Mouse (Mus musculus): Measurements from ENCODE around the gene Tnpo2. TPM values are rescaled to one million over a fixed set of nuclear protein-coding genes. Genes with fewer than 3 reads are reported as not detected.
A peak's percentile ranks its signal among the peaks of the same experiment; 100 is the strongest.

The Tnpo2 gene
- polyA plus RNA-seq, 1 experiment, result 106 TPM

DNA sequence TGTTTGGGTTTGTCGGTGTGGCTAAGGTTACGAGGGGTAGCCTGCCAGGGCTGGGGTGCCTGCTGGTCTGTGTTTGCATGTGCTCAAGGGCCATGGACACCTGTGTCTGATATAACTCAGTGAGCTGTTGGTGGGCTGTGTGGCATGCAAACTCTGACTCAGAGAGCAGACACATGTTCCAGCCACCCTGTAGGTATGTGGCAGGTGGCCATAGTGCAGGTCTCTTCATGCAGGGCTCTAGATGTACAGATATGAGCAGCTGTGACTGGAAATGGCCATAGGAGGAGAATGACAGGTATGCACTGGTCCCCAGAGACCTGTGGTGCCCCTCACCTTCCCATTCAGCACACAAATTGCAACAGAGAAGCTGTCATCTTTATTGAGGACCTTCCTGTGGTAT lies 30.4 kb downstream of the Tnpo2 start:
- TF ChIP-seq POLR2A (IDR thresholded peaks at IDR 0.05; ENCODE audit: low read depth, low read length) (no peak), CTCF (IDR thresholded peaks at IDR 0.05; ENCODE audit: borderline replicate concordance, insufficient read depth, low read length) (no peak)
- H3K4me1 ChIP-seq (ENCODE audit: control insufficient read depth, insufficient read depth, low read length), result peaks cover 5% of the 10 kb centered on the region; the same call in 1 of the 2 replicates
- no peak overlapping the region for H3K27ac ChIP-seq (ENCODE audit: insufficient read depth, low read length)
- H3K4me3 ChIP-seq (ENCODE audit: insufficient read depth, low read length), result no peak overlapping the region

GRCm38 (mm10) chr8:85067982-85068381 lies 31.3 kb downstream of the Tnpo2 start, which contains the start of gene Gm5741:
TSS of gene Gm5741 (minus strand) at chr8:85067982.
- TF ChIP-seq POLR2A (IDR thresholded peaks at IDR 0.05; ENCODE audit: low read depth, low read length), result no peak
- TF ChIP-seq CTCF (IDR thresholded peaks at IDR 0.05; ENCODE audit: borderline replicate concordance, insufficient read depth, low read length), result no peak
- H3K4me3 ChIP-seq (ENCODE audit: insufficient read depth, low read length), result no peak within 1 kb of the TSS
- no peak within 1 kb of the TSS for H3K27ac ChIP-seq (ENCODE audit: insufficient read depth, low read length)
- H3K4me1 ChIP-seq (ENCODE audit: control insufficient read depth, insufficient read depth, low read length), result peaks cover 5% of the 10 kb centered on the region; the same call in 1 of the 2 replicates

- peaks cover 5% of the 10 kb centered on the region; the same call in 1 of the 2 replicates for H3K4me1 ChIP-seq (ENCODE audit: control insufficient read depth, insufficient read depth, low read length)
- H3K27ac ChIP-seq (ENCODE audit: insufficient read depth, low read length), result peak overlapping the region; percentile 96
- H3K4me3 ChIP-seq (ENCODE audit: insufficient read depth, low read length), result peak overlapping the region; percentile 85
- TF ChIP-seq CTCF (IDR thresholded peaks at IDR 0.05; ENCODE audit: borderline replicate concordance, insufficient read depth, low read length) (no peak), POLR2A (IDR thresholded peaks at IDR 0.05; ENCODE audit: low read depth, low read length) (no peak)
Observed at GRCm38 (mm10) chr8:85071041-85071440, 34.3 kb downstream of the Tnpo2 start.

GRCm38 (mm10) chr8:85071514-85072281 lies 35.0 kb downstream of the Tnpo2 start, which contains the start of gene Dhps:
TSS of gene Dhps (plus strand) at chr8:85071757.
- peak within 1 kb of the TSS; percentile 85 for H3K4me3 ChIP-seq (ENCODE audit: insufficient read depth, low read length)
- H3K27ac ChIP-seq (ENCODE audit: insufficient read depth, low read length), result peak within 1 kb of the TSS; percentile 96
- peaks cover 5% of the 10 kb centered on the region; the same call in 1 of the 2 replicates for H3K4me1 ChIP-seq (ENCODE audit: control insufficient read depth, insufficient read depth, low read length)
- TF ChIP-seq CTCF (IDR thresholded peaks at IDR 0.05; ENCODE audit: borderline replicate concordance, insufficient read depth, low read length) (no peak), POLR2A (IDR thresholded peaks at IDR 0.05; ENCODE audit: low read depth, low read length) (peak; percentile 67)

- Histone ChIP-seq H3K27ac (ENCODE audit: insufficient read depth, low read length) (peak overlapping the region; percentile 82), H3K4me3 (ENCODE audit: insufficient read depth, low read length) (peak overlapping the region; percentile 85), H3K4me1 (ENCODE audit: control insufficient read depth, insufficient read depth, low read length) (peaks cover 5% of the 10 kb centered on the region; the same call in 1 of the 2 replicates)
- TF ChIP-seq POLR2A (IDR thresholded peaks at IDR 0.05; ENCODE audit: low read depth, low read length), result no peak
- TF ChIP-seq CTCF (IDR thresholded peaks at IDR 0.05; ENCODE audit: borderline replicate concordance, insufficient read depth, low read length), result no peak
Observed at GRCm38 (mm10) chr8:85072364-85072929, 35.7 kb downstream of the Tnpo2 start.

DNA sequence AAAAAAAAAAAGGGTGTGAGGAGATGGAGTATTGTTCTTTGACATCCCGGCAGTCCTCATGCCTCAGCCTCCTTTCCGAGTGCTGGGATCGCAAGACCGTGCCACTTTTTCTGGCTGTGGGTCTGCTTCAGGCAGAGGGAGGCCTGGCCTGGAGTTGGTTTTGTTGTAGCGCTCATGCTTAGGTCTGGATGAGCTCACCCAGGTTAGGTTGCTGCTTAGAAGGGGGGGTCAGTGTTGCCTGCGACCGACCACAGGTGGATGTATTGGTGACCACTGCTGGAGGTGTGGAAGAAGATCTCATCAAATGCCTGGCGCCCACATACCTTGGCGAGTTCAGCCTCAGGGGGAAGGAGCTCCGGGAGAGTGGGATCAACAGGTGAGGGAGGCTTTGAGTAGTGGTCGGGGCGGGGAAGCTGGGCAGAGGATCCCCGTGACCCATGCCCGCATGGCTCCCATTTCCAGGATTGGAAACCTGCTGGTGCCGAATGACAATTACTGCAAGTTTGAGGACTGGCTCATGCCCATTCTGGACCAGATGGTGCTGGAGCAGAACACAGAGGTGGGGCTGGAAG lies 36.4 kb downstream of the Tnpo2 start:
- Histone ChIP-seq H3K27ac (ENCODE audit: insufficient read depth, low read length) (0 out of 2 replicates have a peak overlapping the region, but pooled peaks have one; percentile 14), H3K4me1 (ENCODE audit: control insufficient read depth, insufficient read depth, low read length) (peaks cover 5% of the 10 kb centered on the region; the same call in 1 of the 2 replicates), H3K4me3 (ENCODE audit: insufficient read depth, low read length) (no peak overlapping the region)
- TF ChIP-seq CTCF (IDR thresholded peaks at IDR 0.05; ENCODE audit: borderline replicate concordance, insufficient read depth, low read length) (no peak), POLR2A (IDR thresholded peaks at IDR 0.05; ENCODE audit: low read depth, low read length) (no peak)

GRCm38 (mm10) chr8:85074167-85074566 lies 37.5 kb downstream of the Tnpo2 start:
- TF ChIP-seq POLR2A (IDR thresholded peaks at IDR 0.05; ENCODE audit: low read depth, low read length) (no peak), CTCF (IDR thresholded peaks at IDR 0.05; ENCODE audit: borderline replicate concordance, insufficient read depth, low read length) (no peak)
- peaks cover 5% of the 10 kb centered on the region; the same call in 1 of the 2 replicates for H3K4me1 ChIP-seq (ENCODE audit: control insufficient read depth, insufficient read depth, low read length)

DNA sequence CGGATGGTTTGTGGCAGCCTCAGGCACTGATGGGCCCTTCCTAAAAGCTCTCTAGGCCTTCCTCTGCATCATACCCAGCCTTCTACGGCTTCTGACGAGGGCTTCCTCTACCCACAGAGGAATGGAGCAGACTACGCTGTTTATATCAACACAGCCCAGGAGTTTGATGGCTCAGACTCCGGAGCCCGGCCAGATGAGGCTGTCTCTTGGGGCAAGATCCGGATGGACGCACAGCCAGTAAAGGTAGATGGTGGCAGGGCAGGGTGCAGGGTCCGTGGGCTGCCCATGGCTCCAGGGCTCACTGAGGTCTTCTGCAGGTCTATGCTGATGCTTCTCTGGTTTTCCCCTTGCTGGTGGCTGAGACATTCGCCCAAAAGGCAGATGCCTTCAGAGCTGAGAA lies 37.9 kb downstream of the Tnpo2 start:
- no peak overlapping the region for H3K27ac ChIP-seq (ENCODE audit: insufficient read depth, low read length)
- TF ChIP-seq POLR2A (IDR thresholded peaks at IDR 0.05; ENCODE audit: low read depth, low read length), result no peak
- TF ChIP-seq CTCF (IDR thresholded peaks at IDR 0.05; ENCODE audit: borderline replicate concordance, insufficient read depth, low read length), result no peak
- H3K4me3 ChIP-seq (ENCODE audit: insufficient read depth, low read length), result no peak overlapping the region
- H3K4me1 ChIP-seq (ENCODE audit: control insufficient read depth, insufficient read depth, low read length), result peaks cover 5% of the 10 kb centered on the region; the same call in 1 of the 2 replicates

More at GRCm38 (mm10) chr8:85074167-85074566, 37.5 kb downstream of the Tnpo2 start:
- H3K27ac ChIP-seq (ENCODE audit: insufficient read depth, low read length), result no peak overlapping the region
- no peak overlapping the region for H3K4me3 ChIP-seq (ENCODE audit: insufficient read depth, low read length)

GRCm38 (mm10) chr8:85076001-85076400 lies 39.3 kb downstream of the Tnpo2 start:
- peaks cover 2% of the 10 kb centered on the region; the same call in 1 of the 2 replicates for H3K4me1 ChIP-seq (ENCODE audit: control insufficient read depth, insufficient read depth, low read length)
- TF ChIP-seq CTCF (IDR thresholded peaks at IDR 0.05; ENCODE audit: borderline replicate concordance, insufficient read depth, low read length), result peak; percentile 61; the same call in 1 of the 2 replicates
- TF ChIP-seq POLR2A (IDR thresholded peaks at IDR 0.05; ENCODE audit: low read depth, low read length), result no peak
- no peak overlapping the region for H3K4me3 ChIP-seq (ENCODE audit: insufficient read depth, low read length)
- no peak overlapping the region for H3K27ac ChIP-seq (ENCODE audit: insufficient read depth, low read length)

Measured in embryonic fibroblast, embryonic 13.5 days (primary cell).